Mouse (Mus musculus): ENCODE measurements around the gene Ptprk. TPM values are rescaled to one million over a fixed set of nuclear protein-coding genes. Genes with fewer than 3 reads are reported as not detected.

Gene Ptprk
- polyA plus RNA-seq, 1 experiment from 2014 or later, result 7.1 TPM

GRCm38 (mm10) chr10:28401796-28402195, 327.2 kb downstream of the Ptprk start:
- Histone ChIP-seq H3K36me3 (no peaks in the 10 kb centered on the region), H3K9ac (no peak overlapping the region), H3K27ac (no peak overlapping the region), H3K9me3 (replicated peaks) (no peaks in the 10 kb centered on the region), H3K4me2 (no peak overlapping the region), H3K27me3 (replicated peaks) (no peaks in the 10 kb centered on the region), H3K4me1 (no peaks in the 10 kb centered on the region), H3K4me3 (no peak overlapping the region)
- ATAC-seq, result no peak

GRCm38 (mm10) chr10:28408980-28409379, 334.4 kb downstream of the Ptprk start:
- no peak overlapping the region for H3K9ac ChIP-seq
- no peaks in the 10 kb centered on the region for H3K27me3 ChIP-seq (replicated peaks)
- no peak for ATAC-seq
- no peak overlapping the region for H3K27ac ChIP-seq
- H3K36me3 ChIP-seq, result no peaks in the 10 kb centered on the region
- H3K4me1 ChIP-seq, result no peaks in the 10 kb centered on the region
- no peak overlapping the region for H3K4me2 ChIP-seq
- no peak overlapping the region for H3K4me3 ChIP-seq
- H3K9me3 ChIP-seq (replicated peaks), result no peaks in the 10 kb centered on the region
- WGBS (ENCODE audit: insufficient replicate concordance), result 58% methylated on average over 2 of the region's 2 CpGs

DNA sequence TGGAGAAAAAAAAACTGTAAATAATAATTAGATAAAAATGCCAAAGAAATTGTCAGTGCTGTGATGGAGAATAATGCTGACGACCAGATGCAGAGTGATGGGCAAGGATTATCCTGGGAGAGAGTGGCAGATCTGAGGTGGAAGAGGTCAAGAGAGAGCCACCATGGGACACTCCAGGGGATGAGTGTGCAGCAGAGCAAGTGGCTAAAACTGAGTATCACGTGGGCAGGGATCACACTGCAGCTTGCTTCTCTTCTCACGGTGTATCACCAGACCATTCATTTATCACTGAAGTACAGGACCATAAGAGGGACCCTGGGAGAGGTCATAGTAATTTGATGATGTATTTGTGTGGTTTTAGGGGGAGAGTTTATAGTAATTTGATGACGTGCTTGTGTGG, 340.2 kb downstream of the Ptprk start:
- Histone ChIP-seq H3K4me3 (no peak overlapping the region), H3K36me3 (no peaks in the 10 kb centered on the region), H3K9me3 (replicated peaks) (no peaks in the 10 kb centered on the region), H3K4me1 (no peaks in the 10 kb centered on the region), H3K9ac (no peak overlapping the region), H3K27ac (no peak overlapping the region), H3K27me3 (replicated peaks) (no peaks in the 10 kb centered on the region), H3K4me2 (no peak overlapping the region)
- ATAC-seq, result no peak
- 55% methylated on average over 4 of the region's 4 CpGs for WGBS (ENCODE audit: insufficient replicate concordance)

GRCm38 (mm10) chr10:28422622-28423021, 348.0 kb downstream of the Ptprk start:
- H3K36me3 ChIP-seq, result no peaks in the 10 kb centered on the region
- 49% methylated on average over 3 of the region's 3 CpGs for WGBS (ENCODE audit: insufficient replicate concordance)
- no peaks in the 10 kb centered on the region for H3K9me3 ChIP-seq (replicated peaks)
- H3K9ac ChIP-seq, result no peak overlapping the region
- peak; percentile 52; the same call in 1 of the 2 replicates for ATAC-seq
- no peaks in the 10 kb centered on the region for H3K27me3 ChIP-seq (replicated peaks)
- no peak overlapping the region for H3K4me2 ChIP-seq
- no peak overlapping the region for H3K4me3 ChIP-seq
- no peak overlapping the region for H3K27ac ChIP-seq
- H3K4me1 ChIP-seq, result no peaks in the 10 kb centered on the region

DNA sequence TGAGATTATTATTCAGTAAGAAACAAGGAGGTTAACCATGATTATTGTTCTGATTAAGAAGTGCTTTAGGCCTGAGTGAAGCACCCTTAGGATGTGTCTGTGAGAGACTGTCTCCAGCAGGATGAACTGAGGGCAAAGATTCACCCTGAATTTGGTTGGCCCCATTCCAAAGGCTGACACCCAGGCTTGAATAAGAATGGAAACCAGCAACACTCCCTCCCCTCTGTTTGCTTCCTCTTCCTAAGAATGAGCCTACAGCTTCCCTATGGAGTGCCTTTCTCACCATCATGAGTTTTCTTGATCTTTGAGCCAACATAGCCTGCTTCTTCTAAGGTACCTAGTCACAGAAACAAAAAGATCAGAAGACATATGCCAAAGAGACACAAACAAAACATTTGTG, 350.8 kb downstream of the Ptprk start:
- no peak for ATAC-seq
- no peak overlapping the region for H3K4me2 ChIP-seq
- H3K9me3 ChIP-seq (replicated peaks), result no peaks in the 10 kb centered on the region
- H3K27ac ChIP-seq, result no peak overlapping the region
- H3K9ac ChIP-seq, result no peak overlapping the region
- no peaks in the 10 kb centered on the region for H3K36me3 ChIP-seq
- no peaks in the 10 kb centered on the region for H3K4me1 ChIP-seq
- H3K4me3 ChIP-seq, result no peak overlapping the region
- H3K27me3 ChIP-seq (replicated peaks), result no peaks in the 10 kb centered on the region

- Histone ChIP-seq H3K36me3 (no peaks in the 10 kb centered on the region), H3K4me1 (no peaks in the 10 kb centered on the region), H3K9ac (no peak overlapping the region), H3K27ac (no peak overlapping the region), H3K9me3 (replicated peaks) (no peaks in the 10 kb centered on the region), H3K4me3 (no peak overlapping the region), H3K27me3 (replicated peaks) (no peaks in the 10 kb centered on the region), H3K4me2 (no peak overlapping the region)
- no peak for ATAC-seq
- 70% methylated on average over 1 of the region's 1 CpGs for WGBS (ENCODE audit: insufficient replicate concordance)
These were observed 361.5 kb downstream of the Ptprk start for GRCm38 (mm10) chr10:28436084-28436483.

DNA sequence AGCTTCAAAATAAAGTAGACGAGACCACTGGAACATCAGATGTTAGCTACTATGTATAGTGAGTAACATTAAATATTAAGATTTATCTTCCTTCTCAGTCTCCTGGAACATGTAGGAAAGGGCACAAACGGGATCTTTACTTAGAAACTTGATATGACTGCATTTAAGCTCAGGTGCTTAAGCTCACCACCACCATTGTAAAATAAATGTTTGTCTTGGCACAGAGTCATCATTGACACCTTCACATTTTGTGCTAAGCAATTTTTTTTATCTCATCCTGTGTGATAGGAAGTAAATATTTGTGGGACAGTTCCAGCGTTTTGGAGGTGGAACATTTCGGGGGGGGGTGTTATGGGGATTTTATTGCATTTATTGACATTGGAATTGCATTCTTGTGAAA, 375.2 kb downstream of the Ptprk start:
- H3K36me3 ChIP-seq, result no peaks in the 10 kb centered on the region
- no peak overlapping the region for H3K9ac ChIP-seq
- H3K4me1 ChIP-seq, result no peaks in the 10 kb centered on the region
- no peaks in the 10 kb centered on the region for H3K27me3 ChIP-seq (replicated peaks)
- ATAC-seq, result no peak
- 50% methylated on average over 4 of the region's 4 CpGs for WGBS (ENCODE audit: insufficient replicate concordance)
- no peaks in the 10 kb centered on the region for H3K9me3 ChIP-seq (replicated peaks)
- H3K4me2 ChIP-seq, result no peak overlapping the region
- H3K27ac ChIP-seq, result no peak overlapping the region
- H3K4me3 ChIP-seq, result no peak overlapping the region

GRCm38 (mm10) chr10:28450642-28451041, 376.0 kb downstream of the Ptprk start:
- no peak for ATAC-seq
- no peaks in the 10 kb centered on the region for H3K9me3 ChIP-seq (replicated peaks)
- H3K27me3 ChIP-seq (replicated peaks), result no peaks in the 10 kb centered on the region
- WGBS (ENCODE audit: insufficient replicate concordance), result 74% methylated on average over 1 of the region's 1 CpGs
- H3K4me2 ChIP-seq, result no peak overlapping the region
- no peaks in the 10 kb centered on the region for H3K4me1 ChIP-seq
- H3K36me3 ChIP-seq, result no peaks in the 10 kb centered on the region
- no peak overlapping the region for H3K27ac ChIP-seq
- no peak overlapping the region for H3K9ac ChIP-seq
- no peak overlapping the region for H3K4me3 ChIP-seq

DNA sequence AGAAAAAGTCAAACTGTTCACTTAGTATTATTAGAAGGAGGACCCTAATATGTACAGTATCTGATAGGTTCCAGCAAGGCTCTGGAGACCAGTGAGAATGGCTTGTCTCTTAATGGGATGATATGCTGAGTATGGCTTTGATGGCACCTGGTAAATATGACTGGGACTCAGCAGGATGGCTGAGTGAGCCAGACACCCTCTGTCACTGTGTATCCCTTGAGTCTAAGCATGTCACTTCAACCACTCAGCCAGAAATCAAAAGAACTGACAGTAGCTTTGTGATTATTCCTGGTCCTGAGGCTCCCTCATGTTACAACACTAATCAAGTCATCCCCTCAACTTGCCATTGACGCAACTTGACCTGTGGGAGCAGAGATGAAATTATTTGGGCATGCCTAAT, 383.4 kb downstream of the Ptprk start:
- Histone ChIP-seq H3K36me3 (no peaks in the 10 kb centered on the region), H3K4me2 (no peak overlapping the region), H3K4me3 (no peak overlapping the region), H3K27me3 (replicated peaks) (no peaks in the 10 kb centered on the region), H3K9me3 (replicated peaks) (no peaks in the 10 kb centered on the region), H3K27ac (no peak overlapping the region), H3K4me1 (no peaks in the 10 kb centered on the region; the same call in 1 of the 2 replicates), H3K9ac (no peak overlapping the region)
- ATAC-seq, result no peak
- 79% methylated on average over 1 of the region's 1 CpGs for WGBS (ENCODE audit: insufficient replicate concordance)

GRCm38 (mm10) chr10:28459963-28460362, 385.3 kb downstream of the Ptprk start:
- Histone ChIP-seq H3K4me3 (no peak overlapping the region), H3K27me3 (replicated peaks) (no peaks in the 10 kb centered on the region), H3K9me3 (replicated peaks) (no peaks in the 10 kb centered on the region), H3K27ac (0 out of 2 replicates have a peak overlapping the region, but pooled peaks have one; percentile 2), H3K9ac (no peak overlapping the region), H3K4me2 (no peak overlapping the region), H3K4me1 (no peaks in the 10 kb centered on the region; the same call in 1 of the 2 replicates), H3K36me3 (no peaks in the 10 kb centered on the region)
- ATAC-seq, result peak; percentile 51; the same call in 1 of the 2 replicates
- WGBS (ENCODE audit: insufficient replicate concordance), result 66% methylated on average over 1 of the region's 1 CpGs

DNA sequence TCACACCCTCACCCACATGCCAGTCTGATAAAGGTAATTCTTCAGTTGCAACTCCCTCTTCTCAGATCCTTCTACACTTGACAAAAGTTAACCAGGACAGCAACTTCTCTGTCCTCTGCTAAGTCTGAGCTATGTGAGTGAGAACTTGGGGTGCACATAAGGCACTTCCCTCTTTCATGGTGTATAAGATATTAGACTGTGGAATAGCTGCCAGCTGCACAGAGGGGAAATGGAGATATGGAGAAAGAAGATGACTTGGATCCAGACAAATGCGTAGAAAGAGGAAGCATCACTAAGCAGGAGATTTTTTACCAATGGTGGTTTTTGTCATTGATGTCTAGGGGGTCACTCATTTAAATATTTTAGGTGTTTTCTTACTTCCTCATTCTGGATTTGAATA, 389.1 kb downstream of the Ptprk start:
- no peaks in the 10 kb centered on the region for H3K9me3 ChIP-seq (replicated peaks)
- no peak overlapping the region for H3K27ac ChIP-seq
- no peak overlapping the region for H3K4me3 ChIP-seq
- no peaks in the 10 kb centered on the region for H3K27me3 ChIP-seq (replicated peaks)
- H3K4me2 ChIP-seq, result no peak overlapping the region
- ATAC-seq, result no peak
- no peaks in the 10 kb centered on the region for H3K36me3 ChIP-seq
- WGBS (ENCODE audit: insufficient replicate concordance), result 24% methylated on average over 1 of the region's 1 CpGs
- H3K9ac ChIP-seq, result no peak overlapping the region
- H3K4me1 ChIP-seq, result no peaks in the 10 kb centered on the region; the same call in 1 of the 2 replicates

- no peaks in the 10 kb centered on the region; the same call in 1 of the 2 replicates for H3K4me1 ChIP-seq
- no peak overlapping the region for H3K4me2 ChIP-seq
- no peaks in the 10 kb centered on the region for H3K9me3 ChIP-seq (replicated peaks)
- H3K36me3 ChIP-seq, result no peaks in the 10 kb centered on the region
- 68% methylated on average over 12 of the region's 12 CpGs for WGBS (ENCODE audit: insufficient replicate concordance)
- no peak overlapping the region for H3K9ac ChIP-seq
- no peak for ATAC-seq
- no peaks in the 10 kb centered on the region for H3K27me3 ChIP-seq (replicated peaks)
- H3K27ac ChIP-seq, result no peak overlapping the region
- H3K4me3 ChIP-seq, result no peak overlapping the region
These were observed 390.3 kb downstream of the Ptprk start for GRCm38 (mm10) chr10:28464766-28465548.

DNA sequence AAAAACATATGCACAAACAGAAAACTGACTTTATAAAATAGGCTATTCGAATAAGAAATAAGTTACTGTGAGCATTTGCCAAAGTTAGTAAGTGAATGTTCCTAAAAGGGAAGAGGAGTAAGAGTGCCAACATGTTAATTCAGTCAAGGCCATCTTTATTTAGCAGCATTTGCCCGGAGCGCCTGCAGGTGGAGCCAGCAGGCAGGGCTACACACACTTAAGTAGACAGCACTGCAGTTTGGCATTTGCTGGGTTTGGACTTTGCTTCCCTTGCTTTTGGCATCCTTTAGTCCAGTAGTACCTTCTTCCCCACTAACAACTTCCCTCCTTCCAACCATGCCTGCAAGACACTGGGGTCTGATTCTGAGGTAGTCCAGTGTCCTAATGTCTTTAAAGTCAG, 411.0 kb downstream of the Ptprk start:
- Histone ChIP-seq H3K36me3 (no peaks in the 10 kb centered on the region), H3K9ac (no peak overlapping the region), H3K9me3 (replicated peaks) (no peaks in the 10 kb centered on the region), H3K4me3 (no peak overlapping the region), H3K4me1 (no peaks in the 10 kb centered on the region), H3K4me2 (no peak overlapping the region), H3K27ac (no peak overlapping the region), H3K27me3 (replicated peaks) (no peaks in the 10 kb centered on the region)
- WGBS (ENCODE audit: insufficient replicate concordance), result 28% methylated on average over 3 of the region's 3 CpGs
- ATAC-seq, result no peak

Measured in liver, embryonic 12.5 days (tissue).